Mouse (Mus musculus) midbrain, embryonic 10.5 days (tissue): ENCODE measurements around the gene Catsperg1. TPM values are rescaled to one million over a fixed set of nuclear protein-coding genes. Genes with fewer than 3 reads are reported as not detected.
"Not testable (repeated sequence)": the region's sequence is repeated elsewhere in the genome, so short reads cannot be mapped to it uniquely, and the experiment has no call there.

Source experiments
- DNase-seq: peaks from one replicate; pipeline ENCODE4 v3.0.0-alpha.2; 2017; ENCODE audit warnings: low spot score
- H3K27ac ChIP-seq: fragments of 300-500 bp; sonication (generic); replicated peaks from 2 replicates; pipeline ENCODE4 v1.5.1; 2016; ENCODE audit warnings: mild to moderate bottlenecking
- H3K27me3 ChIP-seq: fragments of 300-500 bp; sonication (generic); 2 replicates; pipeline ENCODE4 v1.6.1; 2016; ENCODE audit warnings: low read depth, mild to moderate bottlenecking; ENCODE audit not compliant: poor library complexity, severe bottlenecking
- H3K36me3 ChIP-seq: fragments of 300-500 bp; sonication (generic); 2 replicates; pipeline ENCODE4 v1.6.1; 2016; ENCODE audit warnings: mild to moderate bottlenecking, moderate library complexity
- H3K4me1 ChIP-seq: fragments of 300-500 bp; sonication (generic); 2 replicates; pipeline ENCODE4 v1.6.1; 2016
- H3K4me3 ChIP-seq: fragments of 300-500 bp; sonication (generic); 2 replicates; pipeline ENCODE4 v1.5.1; 2016; ENCODE audit warnings: mild to moderate bottlenecking, moderate library complexity
- H3K9me3 ChIP-seq: fragments of 300-500 bp; sonication (generic); replicated peaks from 2 replicates; pipeline ENCODE4 v1.6.1; 2016; ENCODE audit warnings: mild to moderate bottlenecking
- WGBS: fragments of 180-500 bp; shearing (Covaris S2); methylation state at CpG from one replicate; pipeline ENCODE4 v1.1.7; 2016; 5-methylcytosine and 5-hydroxymethylcytosine counted together
- polyA plus RNA-seq: library from polyadenylated mRNA; unstranded; fragments of >200 nt; fragmentation: Nextera tagmentation; extraction: Ambion mirVana; gene quantifications from 2 replicates; pipeline ENCODE4 v1.2.1, GENCODE M21; 2016

Gene Catsperg1
- polyA plus RNA-seq, 1 experiment from 2014 or later, result 0.43 TPM

DNA sequence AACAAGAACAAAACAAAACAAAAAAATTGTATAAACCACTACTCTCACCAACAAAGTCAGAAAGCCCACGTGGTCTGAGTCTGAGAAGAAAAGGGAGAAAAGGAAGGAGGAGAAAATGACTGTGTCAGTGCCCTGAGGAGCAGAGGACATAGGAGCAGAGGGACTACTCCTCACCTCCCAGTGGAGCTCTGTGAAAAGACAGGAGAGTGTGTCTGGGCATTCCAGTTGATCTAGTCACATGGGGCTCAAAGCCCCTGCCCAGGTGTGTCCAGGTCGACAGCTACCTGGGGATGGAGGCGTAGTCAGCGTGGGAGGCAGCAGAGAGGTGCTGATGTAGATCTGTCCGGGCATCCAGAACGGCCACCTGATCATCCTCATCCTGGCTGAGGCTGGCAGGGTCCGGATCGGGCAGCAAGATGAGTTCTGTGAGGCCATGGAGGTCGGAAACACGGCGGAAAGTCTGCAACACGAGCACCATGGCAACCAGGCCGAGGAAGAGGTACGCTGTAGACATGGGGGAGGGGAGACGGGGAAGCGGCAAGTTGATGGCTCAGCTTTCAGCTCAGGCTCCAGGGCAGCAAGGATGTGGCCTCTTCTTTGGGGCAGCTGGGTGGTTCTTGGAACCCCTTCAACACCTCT, 11.0 kb upstream of the Catsperg1 start:
- peak overlapping the region; percentile 39 for H3K4me3 ChIP-seq
- 13% methylated on average over 16 of the region's 16 CpGs for whole genome bisulfite sequencing
- DNase-seq, result peak; percentile 55
- H3K36me3 ChIP-seq, result no peaks in the 10 kb centered on the region
- peaks cover 12% of the 10 kb centered on the region for H3K4me1 ChIP-seq
- H3K27ac ChIP-seq, result peak overlapping the region; percentile 75
- peaks cover 8% of the 10 kb centered on the region for H3K9me3 ChIP-seq
- H3K27me3 ChIP-seq, result peaks cover 16% of the 10 kb centered on the region

DNA sequence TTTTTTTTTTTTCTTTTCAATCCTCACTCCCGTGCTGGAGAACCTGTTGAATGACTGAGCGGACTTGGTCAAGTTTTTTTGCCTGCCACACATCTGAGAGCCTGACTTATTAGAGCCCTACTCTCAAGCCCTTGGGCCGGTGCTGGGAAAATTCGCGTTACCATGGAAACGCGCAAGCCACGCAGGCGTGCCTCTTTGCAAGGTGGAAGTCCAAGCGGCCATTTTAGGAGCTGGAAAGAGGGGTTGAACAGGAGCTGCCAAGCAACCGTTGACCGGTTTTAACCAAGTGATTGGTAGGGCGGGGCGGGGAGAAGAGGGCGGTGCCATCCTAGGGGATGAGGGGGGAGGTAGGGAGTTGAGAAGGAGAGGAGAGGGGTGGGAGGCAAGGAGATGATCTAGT, 1.0 kb upstream of the Catsperg1 start:
- WGBS, result 40% methylated on average over 15 of the region's 15 CpGs
- no peaks in the 10 kb centered on the region for H3K36me3 ChIP-seq
- H3K27me3 ChIP-seq, result peaks cover 22% of the 10 kb centered on the region
- DNase-seq, result no peak
- no peak overlapping the region for H3K27ac ChIP-seq
- peaks cover 17% of the 10 kb centered on the region for H3K9me3 ChIP-seq
- peaks cover 30% of the 10 kb centered on the region for H3K4me1 ChIP-seq
- no peak overlapping the region for H3K4me3 ChIP-seq

DNA sequence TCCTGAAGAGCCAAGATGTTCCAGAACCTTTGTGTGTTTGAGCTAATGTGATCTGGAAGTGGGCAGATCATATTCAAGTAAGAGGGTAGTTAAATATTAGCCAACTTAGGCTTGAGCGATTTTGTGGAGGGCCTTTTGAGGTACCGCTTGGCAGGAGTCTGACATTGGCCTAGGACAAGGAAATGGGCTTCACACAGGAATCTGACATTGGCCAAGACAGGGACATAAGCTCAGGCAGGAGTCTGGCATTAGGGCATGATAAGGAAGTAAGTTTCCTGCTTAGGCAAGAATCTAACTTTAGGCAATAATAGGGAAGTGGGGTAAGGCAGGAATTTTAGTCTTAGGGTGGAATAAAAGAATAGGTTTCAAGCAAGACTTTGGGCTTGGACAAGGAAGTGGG, 401 bp upstream of the Catsperg1 start:
- Histone ChIP-seq H3K36me3 (no peaks in the 10 kb centered on the region), H3K27me3 (peaks cover 22% of the 10 kb centered on the region), H3K9me3 (peaks cover 11% of the 10 kb centered on the region; the same call in 1 of the 2 replicates), H3K27ac (no peak overlapping the region), H3K4me3 (no peak overlapping the region), H3K4me1 (peaks cover 30% of the 10 kb centered on the region)
- WGBS, result 63% methylated on average over 2 of the region's 2 CpGs
- no peak for DNase-seq

DNA sequence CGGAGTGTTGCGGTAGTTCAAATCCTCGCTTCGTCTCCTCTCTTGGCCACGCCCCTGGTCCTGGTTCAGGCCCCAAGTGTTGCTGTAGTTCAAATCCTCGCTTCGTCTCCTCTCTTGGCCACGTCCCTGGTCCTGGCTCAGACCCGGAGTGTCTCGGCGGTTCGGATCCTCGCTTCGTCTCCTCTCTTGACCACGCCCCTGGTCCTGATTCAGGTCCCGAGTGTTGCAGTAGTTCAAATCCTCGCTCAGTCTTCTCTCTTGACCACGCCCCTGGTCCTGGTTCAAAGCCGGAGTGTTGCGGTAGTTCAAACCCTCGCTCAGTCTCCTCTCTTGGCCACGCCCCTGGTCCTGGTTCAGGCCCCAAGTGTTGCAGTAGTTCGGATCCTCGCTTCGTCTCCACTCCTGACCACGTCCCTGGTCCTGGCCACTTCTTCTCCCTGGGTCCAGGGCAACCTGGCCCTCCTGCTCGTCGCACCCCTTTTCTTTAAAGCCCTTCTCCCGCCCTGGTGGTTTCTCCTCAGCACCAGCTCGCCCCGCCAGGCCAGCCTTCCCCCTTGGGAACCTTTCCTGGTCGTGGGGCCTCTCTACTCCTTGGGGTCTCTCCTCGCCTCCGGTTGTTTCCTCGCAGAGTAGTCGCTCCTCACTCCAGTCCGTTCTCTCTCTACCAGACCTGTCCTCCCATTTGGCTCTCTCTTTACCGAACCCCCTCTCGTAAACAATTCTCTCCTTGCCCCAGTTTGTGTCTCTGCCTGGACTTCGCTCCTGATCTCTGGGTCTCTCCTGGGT, 867 bp downstream of the Catsperg1 start:
- H3K27ac ChIP-seq, H3K36me3 ChIP-seq: not testable (repeated sequence)
- Histone ChIP-seq H3K9me3 (peaks cover 11% of the 10 kb centered on the region; the same call in 1 of the 2 replicates), H3K4me1 (peaks cover 30% of the 10 kb centered on the region), H3K4me3 (peak overlapping the region; percentile 45; the same call in 1 of the 2 replicates), H3K27me3 (peaks cover 22% of the 10 kb centered on the region)
- WGBS, result 14% methylated on average over 40 of the region's 40 CpGs
- peak; percentile 16 for DNase-seq

DNA sequence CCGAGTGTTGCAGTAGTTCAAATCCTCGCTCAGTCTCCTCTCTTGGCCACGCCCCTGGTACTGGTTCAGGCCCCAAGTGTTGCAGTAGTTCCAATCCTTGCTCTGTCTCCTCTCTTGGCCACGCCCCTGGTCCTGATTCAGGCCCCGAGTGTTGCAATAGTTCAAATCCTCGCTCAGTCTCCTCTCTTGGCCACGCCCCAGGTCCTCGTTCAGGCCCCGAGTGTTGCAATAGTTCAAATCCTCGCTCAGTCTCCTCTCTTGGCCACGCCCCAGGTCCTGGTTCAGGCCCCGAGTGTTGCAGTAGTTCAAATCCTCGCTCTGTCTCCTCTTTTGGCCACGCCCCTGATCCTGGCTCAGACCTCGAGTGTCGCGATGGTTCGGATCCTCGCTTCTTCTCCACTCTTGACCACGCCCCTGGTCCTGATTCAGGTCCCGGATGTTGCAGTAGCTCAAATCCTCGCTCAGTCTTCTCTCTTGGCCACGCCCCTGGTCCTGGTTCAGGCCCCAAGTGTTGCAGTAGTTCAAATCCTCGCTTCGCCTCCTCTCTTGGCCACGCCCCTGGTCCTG, 1.6 kb downstream of the Catsperg1 start:
- H3K4me1 ChIP-seq, result peaks cover 30% of the 10 kb centered on the region
- no peak overlapping the region for H3K27ac ChIP-seq
- H3K4me3 ChIP-seq, result peak overlapping the region; percentile 45
- H3K9me3 ChIP-seq, result 0 out of 2 replicates have a peak, but pooled peaks cover 11% of the 10 kb centered on the region
- peaks cover 22% of the 10 kb centered on the region for H3K27me3 ChIP-seq
- peak; percentile 28 for DNase-seq
- 10% methylated on average over 26 of the region's 26 CpGs for WGBS
- no peaks in the 10 kb centered on the region for H3K36me3 ChIP-seq

DNA sequence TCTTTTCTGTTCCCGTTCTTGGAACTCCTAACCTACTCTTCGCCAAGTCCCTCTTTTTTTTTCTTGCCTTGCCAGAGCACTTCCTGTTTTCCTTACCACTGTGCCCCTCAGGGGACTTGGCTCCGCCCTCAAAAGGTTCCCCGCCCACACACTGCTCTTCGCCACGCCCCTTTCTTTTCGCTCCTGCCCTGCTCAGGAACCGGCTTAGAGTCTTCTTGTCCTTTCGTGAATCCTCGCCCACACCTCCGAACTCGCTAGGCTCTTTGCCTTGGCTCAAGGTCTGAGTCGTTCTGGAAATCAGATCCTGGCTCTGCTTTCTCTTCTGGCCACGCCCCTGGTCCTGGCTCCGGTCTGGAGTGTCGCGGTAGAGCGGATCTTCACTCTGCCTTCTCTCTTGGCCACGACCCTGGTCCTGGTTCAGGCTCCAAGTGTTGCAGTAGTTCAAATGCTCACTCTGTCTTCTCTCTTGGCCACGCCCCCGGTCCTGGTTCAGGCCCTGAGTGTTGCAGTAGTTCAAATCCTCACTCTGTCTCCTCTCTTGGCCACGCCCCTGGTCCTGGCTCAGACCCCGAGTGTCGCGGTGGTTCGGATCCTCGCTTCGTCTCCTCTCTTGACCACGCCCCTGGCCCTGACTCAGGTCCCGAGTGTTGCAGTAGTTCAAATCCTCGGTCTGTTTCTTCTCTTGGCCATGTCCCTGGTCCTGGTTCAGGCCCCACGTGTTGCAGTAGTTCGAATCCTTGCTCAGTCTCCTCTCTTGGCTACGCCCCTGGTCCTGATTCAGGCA, 2.2 kb downstream of the Catsperg1 start:
- DNase-seq, result peak; percentile 74
- Histone ChIP-seq H3K4me3 (peak overlapping the region; percentile 45), H3K27ac (no peak overlapping the region; the same call in 1 of the 2 replicates), H3K4me1 (peaks cover 30% of the 10 kb centered on the region), H3K36me3 (no peaks in the 10 kb centered on the region), H3K9me3 (0 out of 2 replicates have a peak, but pooled peaks cover 6% of the 10 kb centered on the region), H3K27me3 (peaks cover 22% of the 10 kb centered on the region)
- WGBS, result 4% methylated on average over 34 of the region's 34 CpGs

DNA sequence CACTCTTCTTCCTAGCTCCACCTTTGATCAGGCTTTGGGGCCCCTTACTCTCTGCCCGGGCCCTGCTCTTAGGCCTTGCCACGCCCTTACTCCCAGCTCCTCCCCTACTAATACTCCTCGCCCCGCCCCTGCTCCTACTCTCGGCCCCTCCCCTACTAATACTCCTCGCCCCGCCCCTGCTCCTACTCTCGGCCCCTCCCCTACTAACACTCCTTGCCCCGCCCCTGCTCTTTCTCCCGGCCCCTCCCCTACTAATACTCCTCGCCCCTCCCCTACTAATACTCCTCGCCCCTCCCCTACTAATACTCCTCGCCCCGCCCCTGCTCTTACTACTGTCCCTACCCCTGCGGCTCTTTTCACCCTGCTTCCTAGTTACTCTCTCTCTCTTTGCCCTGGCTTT, 2.8 kb downstream of the Catsperg1 start:
- not testable (repeated sequence) for H3K36me3 ChIP-seq, DNase-seq, H3K27ac ChIP-seq, H3K9me3 ChIP-seq
- peaks cover 22% of the 10 kb centered on the region for H3K27me3 ChIP-seq
- H3K4me3 ChIP-seq, result peak overlapping the region; percentile 45
- 29% methylated on average over 13 of the region's 15 CpGs for WGBS
- peaks cover 30% of the 10 kb centered on the region for H3K4me1 ChIP-seq

DNA sequence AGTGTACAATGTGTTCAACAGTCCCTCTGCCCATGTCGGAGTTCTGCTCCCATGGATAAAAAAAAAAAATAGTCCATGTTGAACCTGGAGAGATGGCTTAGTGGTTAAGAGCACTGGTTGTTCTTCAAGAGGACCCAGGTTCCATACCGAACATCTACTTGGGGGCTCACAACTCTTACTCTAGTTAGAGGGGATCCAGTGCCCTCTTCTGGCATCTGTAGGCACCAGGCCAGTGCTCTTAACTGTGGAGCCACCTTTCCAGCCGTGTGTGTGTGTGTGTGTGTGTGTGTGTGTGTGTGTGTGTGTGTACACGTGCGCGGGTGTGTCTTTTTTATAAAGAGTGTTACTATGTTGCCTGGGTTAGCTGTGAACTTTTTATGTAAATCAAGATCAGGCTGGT, 11.3 kb downstream of the Catsperg1 start:
- Histone ChIP-seq H3K27ac (no peak overlapping the region), H3K9me3 (no peaks in the 10 kb centered on the region), H3K27me3 (no peaks in the 10 kb centered on the region), H3K36me3 (no peaks in the 10 kb centered on the region), H3K4me1 (no peaks in the 10 kb centered on the region), H3K4me3 (no peak overlapping the region)
- DNase-seq, result no peak
- WGBS, result 86% methylated on average over 6 of the region's 6 CpGs

DNA sequence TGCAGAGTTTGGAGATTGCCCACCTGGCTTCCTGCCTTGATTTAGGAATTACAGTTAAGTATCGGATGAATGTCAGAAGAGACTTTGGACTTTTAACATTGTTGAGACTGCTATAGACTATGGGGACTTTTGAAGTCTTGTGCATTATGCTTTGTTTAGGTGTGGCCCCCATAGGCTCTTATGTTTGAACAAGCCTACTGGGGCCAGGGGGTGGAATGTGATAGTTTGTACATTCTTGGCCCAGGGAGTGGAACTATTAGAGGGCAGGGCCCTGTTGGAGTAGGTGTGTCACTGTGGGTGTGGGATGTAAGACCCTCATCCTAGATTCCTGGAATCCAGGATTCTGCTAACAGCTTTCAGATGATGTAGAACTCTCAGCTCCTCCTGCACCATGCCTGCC, 19.6 kb downstream of the Catsperg1 start:
- WGBS, result 90% methylated on average over 1 of the region's 1 CpGs

DNA sequence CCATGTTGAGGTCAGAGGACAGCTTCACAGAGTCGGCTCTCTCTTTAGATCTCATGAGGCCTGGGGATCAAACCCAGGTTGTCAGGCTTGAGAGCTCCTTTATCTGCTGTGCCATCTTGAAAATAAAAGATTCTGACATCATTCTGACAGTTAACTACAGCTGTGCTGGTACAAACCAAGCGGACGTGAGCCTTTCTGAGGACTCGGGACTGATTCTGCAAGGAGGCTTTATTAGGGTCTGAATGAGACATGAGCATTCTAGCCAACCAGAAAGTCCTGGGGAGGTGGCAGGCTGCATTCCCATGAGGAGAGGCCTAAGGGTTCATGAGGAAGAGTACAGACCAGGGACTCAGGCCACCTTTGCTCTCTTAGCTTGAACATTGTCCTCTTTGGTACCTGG, 32.5 kb downstream of the Catsperg1 start:
- peaks cover 21% of the 10 kb centered on the region for H3K4me1 ChIP-seq
- not testable (repeated sequence) for H3K9me3 ChIP-seq, DNase-seq, H3K27me3 ChIP-seq
- H3K27ac ChIP-seq, result peak overlapping the region; percentile 63; the same call in 1 of the 2 replicates
- peak overlapping the region; percentile 87; the same call in 1 of the 2 replicates for H3K4me3 ChIP-seq
- H3K36me3 ChIP-seq, result peaks cover 18% of the 10 kb centered on the region
- 88% methylated on average over 4 of the region's 4 CpGs for WGBS

More for the DNA sequence above, 19.6 kb downstream of the Catsperg1 start:
- not testable (repeated sequence) for H3K9me3 ChIP-seq, H3K27me3 ChIP-seq, H3K4me1 ChIP-seq, H3K4me3 ChIP-seq, H3K36me3 ChIP-seq, DNase-seq, H3K27ac ChIP-seq

DNA sequence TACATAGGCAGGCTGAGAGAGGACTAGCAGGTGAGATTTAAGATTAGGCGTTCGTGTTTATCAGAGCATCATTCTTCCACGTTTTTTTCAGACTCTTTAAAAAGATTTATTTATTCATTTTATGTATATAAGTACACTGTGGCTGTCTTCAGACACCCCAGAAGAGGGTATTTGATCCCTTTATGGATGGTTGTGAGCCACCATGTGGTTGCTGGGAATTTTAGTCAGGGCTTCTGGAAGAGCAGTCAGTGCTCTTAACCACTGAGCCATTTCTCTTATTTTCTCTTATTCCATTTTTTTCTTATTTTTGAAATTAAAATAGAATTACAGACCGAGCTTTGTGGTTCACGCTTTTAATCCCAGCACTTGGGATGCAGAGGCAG, 33.0 kb downstream of the Catsperg1 start:
- peaks cover 21% of the 10 kb centered on the region for H3K4me1 ChIP-seq
- H3K27ac ChIP-seq, result peak overlapping the region; percentile 63
- H3K36me3 ChIP-seq, result peaks cover 23% of the 10 kb centered on the region
- no peak for DNase-seq
- 0 out of 2 replicates have a peak, but pooled peaks cover under 1% of the 10 kb centered on the region for H3K27me3 ChIP-seq
- WGBS, result 44% methylated on average over 5 of the region's 5 CpGs
- H3K4me3 ChIP-seq, result peak overlapping the region; percentile 87
- H3K9me3 ChIP-seq, result no peaks in the 10 kb centered on the region
